Mouse (Mus musculus): Measurements from ENCODE around the gene Gulp1.

Gulp1 gene

DNA sequence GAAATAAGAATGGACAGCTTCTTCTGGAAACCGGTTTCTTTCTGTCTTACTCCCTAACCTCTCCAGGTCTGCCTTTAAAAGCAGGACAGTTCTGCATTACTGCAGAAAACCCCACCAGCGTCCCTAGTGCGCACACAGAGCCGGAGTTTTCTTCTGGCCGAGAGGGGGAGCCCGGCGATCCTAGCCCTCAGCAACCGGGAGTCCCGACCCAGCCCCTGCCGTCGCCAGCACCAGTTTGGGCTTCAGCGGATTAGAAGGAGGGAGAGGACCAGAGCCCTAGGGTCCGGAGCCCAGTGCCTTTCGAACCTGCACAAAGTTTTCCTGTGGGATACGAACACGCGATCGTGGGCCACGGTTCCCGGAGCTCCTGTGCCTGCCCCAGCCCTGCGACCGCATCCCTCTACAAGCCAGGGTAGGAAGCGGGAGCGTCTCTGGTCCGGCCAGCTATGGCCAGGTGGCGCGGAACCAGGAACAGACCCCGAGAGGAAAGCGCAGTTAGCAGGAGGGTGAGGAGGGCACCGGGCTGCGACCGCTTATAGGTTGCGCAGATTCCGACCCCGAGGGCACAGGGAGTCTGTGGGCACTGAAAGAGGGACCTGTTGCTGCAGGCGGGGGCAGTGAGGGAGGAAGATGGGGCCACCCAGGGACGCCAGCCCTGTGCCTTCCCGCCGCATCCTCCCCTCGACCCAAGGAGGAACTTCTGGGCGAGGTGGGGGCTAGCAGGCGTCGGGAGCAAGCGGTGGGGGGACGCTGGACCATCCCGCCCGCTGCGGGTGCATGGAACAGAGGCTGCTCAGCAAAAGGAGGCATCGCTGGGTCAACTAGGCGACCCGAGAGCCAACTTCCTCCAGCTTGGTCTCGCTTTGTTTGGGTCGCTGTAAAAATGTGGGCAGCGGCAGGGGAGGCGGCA, at the start of gene Gulp1:
Gulp1 (plus strand) TSS at position 51 of the 910 bp plus-strand sequence.
- Histone ChIP-seq H3K4me1 (replicated peaks; ENCODE audit: low read depth, low read length) (peaks cover 18% of the 10 kb centered on the region), H3K36me3 (ENCODE audit: insufficient read depth, low read length) (no peaks in the 10 kb centered on the region), H3K4me3 (replicated peaks; ENCODE audit: low read length) (peak within 1 kb of the TSS; percentile 84), H3K27me3 (ENCODE audit: insufficient read depth, low read length) (peaks cover 23% of the 10 kb centered on the region), H3K9me3 (ENCODE audit: low read length) (no peaks in the 10 kb centered on the region)
- TF ChIP-seq NANOG (IDR thresholded peaks at IDR 0.05; ENCODE audit: borderline replicate concordance, low read length) (no peak), POU5F1 (IDR thresholded peaks at IDR 0.05; ENCODE audit: borderline replicate concordance, low read length) (no peak), CTCF (conservative IDR thresholded peaks at IDR 0.05; ENCODE audit: low read length) (peak; percentile 36)

DNA sequence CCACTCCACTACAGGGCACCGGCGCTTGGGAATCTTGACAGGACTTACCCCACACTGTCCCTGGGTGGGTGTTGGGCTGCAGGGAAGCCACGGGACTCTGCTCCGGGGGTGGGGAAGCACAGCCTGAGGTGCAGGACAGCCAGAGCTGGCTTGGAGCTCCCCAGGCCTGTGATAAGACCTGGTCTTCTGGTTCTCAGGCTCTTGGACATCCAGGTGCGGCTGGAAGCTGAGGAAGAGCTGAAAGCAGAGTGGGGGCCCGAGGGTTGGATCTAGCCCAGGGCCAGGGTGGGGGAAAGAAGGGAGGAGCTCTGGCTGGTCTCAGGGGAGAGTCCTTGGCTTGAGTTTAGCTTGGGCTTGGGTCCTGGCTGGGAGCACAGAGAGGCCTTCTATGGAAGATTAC, 1.1 kb upstream of the Gulp1 start:
- H3K36me3 ChIP-seq (ENCODE audit: insufficient read depth, low read length) = no peaks in the 10 kb centered on the region
- no peaks in the 10 kb centered on the region for H3K9me3 ChIP-seq (ENCODE audit: low read length)
- H3K4me3 ChIP-seq (replicated peaks; ENCODE audit: low read length) = no peak overlapping the region

GRCm38 (mm10) chr1:44552371-44552841, 1.1 kb downstream of the Gulp1 start:
- no peaks in the 10 kb centered on the region for H3K36me3 ChIP-seq (ENCODE audit: insufficient read depth, low read length)

More for the DNA sequence above, 1.1 kb upstream of the Gulp1 start:
- TF ChIP-seq POU5F1 (IDR thresholded peaks at IDR 0.05; ENCODE audit: borderline replicate concordance, low read length) (no peak), NANOG (IDR thresholded peaks at IDR 0.05; ENCODE audit: borderline replicate concordance, low read length) (no peak), CTCF (conservative IDR thresholded peaks at IDR 0.05; ENCODE audit: low read length) (no peak)
- Histone ChIP-seq H3K27me3 (ENCODE audit: insufficient read depth, low read length) (peaks cover 23% of the 10 kb centered on the region), H3K4me1 (replicated peaks; ENCODE audit: low read depth, low read length) (peaks cover 18% of the 10 kb centered on the region)

DNA sequence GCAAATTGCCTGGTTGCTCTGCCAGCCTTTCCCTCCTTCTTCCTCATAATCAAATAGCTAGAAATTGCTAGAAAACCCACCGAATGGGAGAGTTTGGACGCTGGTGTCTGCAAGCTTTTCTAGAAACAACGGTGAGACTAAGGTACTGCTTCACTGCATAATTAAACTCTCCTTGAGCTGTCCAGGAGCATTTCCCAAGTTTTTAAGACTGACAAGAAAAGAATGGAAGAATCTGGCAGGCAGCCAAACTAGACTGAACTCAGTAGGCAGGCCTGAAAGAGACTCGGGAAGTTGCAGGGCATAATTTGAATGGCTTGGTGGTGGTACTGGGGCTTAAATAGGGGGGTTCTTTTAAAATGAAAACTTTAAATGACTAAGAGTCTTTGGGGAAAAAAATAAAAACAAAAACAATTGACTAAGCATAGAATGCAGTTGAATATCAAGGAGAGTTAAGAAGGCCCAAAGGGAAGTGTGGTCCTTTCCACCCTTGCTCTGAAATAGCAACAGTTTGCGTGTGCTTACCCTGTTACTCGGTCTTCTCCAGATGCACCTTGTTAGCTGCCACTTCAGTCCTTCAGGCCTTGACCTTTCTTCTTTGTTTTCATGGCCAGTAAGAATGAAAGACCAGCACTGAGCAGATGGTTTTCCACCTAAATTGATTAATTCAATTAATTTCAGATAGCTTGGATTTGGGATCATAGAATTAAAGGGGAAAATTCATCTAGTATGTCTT, 2.0 kb downstream of the Gulp1 start:
- Histone ChIP-seq H3K4me3 (replicated peaks; ENCODE audit: low read length) (no peak overlapping the region), H3K36me3 (ENCODE audit: insufficient read depth, low read length) (no peaks in the 10 kb centered on the region), H3K27me3 (ENCODE audit: insufficient read depth, low read length) (peaks cover 23% of the 10 kb centered on the region), H3K4me1 (replicated peaks; ENCODE audit: low read depth, low read length) (peaks cover 18% of the 10 kb centered on the region), H3K9me3 (ENCODE audit: low read length) (no peaks in the 10 kb centered on the region)
- TF ChIP-seq POU5F1 (IDR thresholded peaks at IDR 0.05; ENCODE audit: borderline replicate concordance, low read length) = no peak
- TF ChIP-seq CTCF (conservative IDR thresholded peaks at IDR 0.05; ENCODE audit: low read length) = no peak
- TF ChIP-seq NANOG (IDR thresholded peaks at IDR 0.05; ENCODE audit: borderline replicate concordance, low read length) = no peak

More at GRCm38 (mm10) chr1:44552371-44552841, 1.1 kb downstream of the Gulp1 start:
- Histone ChIP-seq H3K4me3 (replicated peaks; ENCODE audit: low read length) (peak overlapping the region; percentile 84), H3K27me3 (ENCODE audit: insufficient read depth, low read length) (peaks cover 23% of the 10 kb centered on the region), H3K9me3 (ENCODE audit: low read length) (no peaks in the 10 kb centered on the region), H3K4me1 (replicated peaks; ENCODE audit: low read depth, low read length) (peaks cover 18% of the 10 kb centered on the region)
- no peak for TF ChIP-seq POU5F1 (IDR thresholded peaks at IDR 0.05; ENCODE audit: borderline replicate concordance, low read length)
- no peak for TF ChIP-seq NANOG (IDR thresholded peaks at IDR 0.05; ENCODE audit: borderline replicate concordance, low read length)
- TF ChIP-seq CTCF (conservative IDR thresholded peaks at IDR 0.05; ENCODE audit: low read length) = no peak

DNA sequence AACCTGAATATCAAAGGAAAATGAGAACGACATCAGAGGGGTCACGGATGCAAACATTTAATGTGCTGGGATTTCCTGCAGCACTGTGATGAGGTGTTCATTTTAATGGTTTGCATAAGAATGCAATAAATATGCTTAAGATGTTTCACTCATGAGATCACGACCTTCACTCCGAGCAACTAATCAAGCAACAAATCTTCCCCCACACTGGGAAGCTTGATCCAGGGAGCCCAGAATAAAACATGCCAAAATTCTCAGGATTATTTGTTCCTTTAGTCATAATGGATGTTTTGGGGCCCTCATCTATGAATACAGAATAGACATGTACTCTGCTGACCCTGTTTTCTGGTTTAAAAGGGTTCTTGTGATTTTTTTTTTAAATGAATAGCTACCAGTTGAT, 16.1 kb downstream of the Gulp1 start:
- Histone ChIP-seq H3K36me3 (ENCODE audit: insufficient read depth, low read length) (no peaks in the 10 kb centered on the region), H3K9me3 (ENCODE audit: low read length) (no peaks in the 10 kb centered on the region), H3K4me1 (replicated peaks; ENCODE audit: low read depth, low read length) (peaks cover 36% of the 10 kb centered on the region), H3K4me3 (replicated peaks; ENCODE audit: low read length) (no peak overlapping the region), H3K27me3 (ENCODE audit: insufficient read depth, low read length) (no peaks in the 10 kb centered on the region)
- TF ChIP-seq NANOG (IDR thresholded peaks at IDR 0.05; ENCODE audit: borderline replicate concordance, low read length) (no peak), CTCF (conservative IDR thresholded peaks at IDR 0.05; ENCODE audit: low read length) (no peak), POU5F1 (IDR thresholded peaks at IDR 0.05; ENCODE audit: borderline replicate concordance, low read length) (no peak)

GRCm38 (mm10) chr1:44568296-44568695, 17.0 kb downstream of the Gulp1 start:
- Histone ChIP-seq H3K4me1 (replicated peaks; ENCODE audit: low read depth, low read length) (peaks cover 36% of the 10 kb centered on the region), H3K27me3 (ENCODE audit: insufficient read depth, low read length) (no peaks in the 10 kb centered on the region), H3K9me3 (ENCODE audit: low read length) (no peaks in the 10 kb centered on the region), H3K4me3 (replicated peaks; ENCODE audit: low read length) (no peak overlapping the region), H3K36me3 (ENCODE audit: insufficient read depth, low read length) (no peaks in the 10 kb centered on the region)
- no peak for TF ChIP-seq CTCF (conservative IDR thresholded peaks at IDR 0.05; ENCODE audit: low read length)
- no peak for TF ChIP-seq NANOG (IDR thresholded peaks at IDR 0.05; ENCODE audit: borderline replicate concordance, low read length)
- TF ChIP-seq POU5F1 (IDR thresholded peaks at IDR 0.05; ENCODE audit: borderline replicate concordance, low read length) = no peak

- H3K9me3 ChIP-seq (ENCODE audit: low read length) = no peaks in the 10 kb centered on the region
These were observed 24.7 kb downstream of the Gulp1 start for GRCm38 (mm10) chr1:44576001-44576400.

GRCm38 (mm10) chr1:44576610-44577009, 25.3 kb downstream of the Gulp1 start:
- H3K4me3 ChIP-seq (replicated peaks; ENCODE audit: low read length) = no peak overlapping the region
- H3K9me3 ChIP-seq (ENCODE audit: low read length) = no peaks in the 10 kb centered on the region
- no peaks in the 10 kb centered on the region for H3K27me3 ChIP-seq (ENCODE audit: insufficient read depth, low read length)
- no peaks in the 10 kb centered on the region for H3K4me1 ChIP-seq (replicated peaks; ENCODE audit: low read depth, low read length)
- no peak for TF ChIP-seq NANOG (IDR thresholded peaks at IDR 0.05; ENCODE audit: borderline replicate concordance, low read length)
- no peaks in the 10 kb centered on the region for H3K36me3 ChIP-seq (ENCODE audit: insufficient read depth, low read length)

More at GRCm38 (mm10) chr1:44576001-44576400, 24.7 kb downstream of the Gulp1 start:
- no peaks in the 10 kb centered on the region for H3K27me3 ChIP-seq (ENCODE audit: insufficient read depth, low read length)
- no peaks in the 10 kb centered on the region for H3K4me1 ChIP-seq (replicated peaks; ENCODE audit: low read depth, low read length)
- H3K4me3 ChIP-seq (replicated peaks; ENCODE audit: low read length) = no peak overlapping the region
- TF ChIP-seq POU5F1 (IDR thresholded peaks at IDR 0.05; ENCODE audit: borderline replicate concordance, low read length) = no peak
- no peaks in the 10 kb centered on the region for H3K36me3 ChIP-seq (ENCODE audit: insufficient read depth, low read length)

Data from E14TG2a.4 (cell line).